Mouse (Mus musculus) Patski (cell line): Measurements from ENCODE around the gene Psmc5. TPM values are rescaled to one million over a fixed set of nuclear protein-coding genes. Genes with fewer than 3 reads are reported as not detected.

ENCODE experiments used
- ATAC-seq: fragments of 100-300 bp; one replicate; pipeline ENCODE4 v1.8.0; 2021
- CTCF ChIA-PET: fragments of 350-600 bp; sonication (Branson Sonifier 250); formaldehyde crosslinking; loops from one replicate; lab custom pipeline; 2022; ENCODE audit warnings: inconsistent platforms; lab: Charles Lee
- POLR2A ChIA-PET: fragments of 350-600 bp; sonication (Branson Sonifier 250); formaldehyde crosslinking; loops from one replicate; lab custom pipeline; 2022; ENCODE audit warnings: antibody characterized with exemption, inconsistent platforms; lab: Charles Lee
- DNase-seq: peaks from one replicate; pipeline ENCODE4 v3.0.0-alpha.2; 2011; ENCODE audit warnings: low read depth, low spot score
- H3K27me3 ChIP-seq: fragments of 371-371 bp; one replicate; pipeline ENCODE4 v1.5.1; 2021
- CTCF ChIP-seq: fragments of 100-300 bp; IDR thresholded peaks from one replicate; pipeline ENCODE4 v1.5.1; 2021
- in situ Hi-C: fragments of 300-500 bp; cut with MboI; formaldehyde crosslinking; loops from 3 replicates; pipeline ENCODE4 v1.11.1; 2018; ENCODE audit warnings: low pct_unique_long_range_greater_than_20kb, mixed read lengths
- polyA plus RNA-seq: library from polyadenylated mRNA; unstranded; gene quantifications from one replicate; pipeline ENCODE4 v1.2.3, GENCODE M21; 2021

Gene Psmc5
- polyA plus RNA-seq, 1 experiment from 2014 or later = 181 TPM

DNA sequence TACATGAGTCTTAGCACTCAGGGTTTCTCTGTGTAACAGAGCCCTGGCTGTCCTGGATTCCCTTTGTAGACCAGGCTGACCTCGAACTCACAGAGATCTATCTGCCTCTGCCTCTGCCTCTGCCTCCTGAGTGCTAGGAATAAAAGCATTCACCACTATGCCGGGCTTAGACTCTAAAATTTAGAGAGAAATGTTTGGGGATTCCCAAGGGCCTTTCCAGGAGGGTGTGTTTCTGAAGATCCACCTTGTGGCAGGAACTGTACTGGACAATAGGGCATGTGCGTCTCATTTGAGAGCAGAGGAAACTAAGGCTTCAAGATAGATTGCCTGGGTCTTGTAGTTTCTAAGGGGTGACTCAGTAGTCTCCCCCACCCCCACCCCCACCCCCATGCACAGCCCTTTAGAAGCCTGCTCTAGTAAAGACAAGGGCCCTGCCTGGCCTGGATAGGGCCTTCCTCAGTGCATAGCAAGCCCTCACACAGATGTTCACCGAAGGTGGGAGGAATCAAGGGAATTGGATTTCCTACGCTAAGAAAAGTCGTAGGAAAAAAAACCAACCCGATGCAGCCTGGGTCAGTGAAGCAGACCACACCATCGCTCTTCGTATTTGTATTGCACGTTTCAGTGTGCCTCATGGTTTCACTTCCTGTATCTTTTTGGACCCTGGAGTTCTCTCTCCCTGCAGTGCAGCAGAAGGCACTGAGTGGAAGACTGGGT lies 49.6 kb downstream of the Psmc5 start:
- ATAC-seq (no peak), DNase-seq (no peak)
- TF ChIP-seq CTCF = no peak
- H3K27me3 ChIP-seq = peaks cover 11% of the 10 kb centered on the region
- in situ Hi-C loops = no loop called here
- ChIA-PET CTCF (interaction anchor here (1.5 kb wide), 1 partner anchor 59 kb away, joined by 5 read pairs; the partner anchor contains the start of gene Prr29), POLR2A (no interaction called here)

DNA sequence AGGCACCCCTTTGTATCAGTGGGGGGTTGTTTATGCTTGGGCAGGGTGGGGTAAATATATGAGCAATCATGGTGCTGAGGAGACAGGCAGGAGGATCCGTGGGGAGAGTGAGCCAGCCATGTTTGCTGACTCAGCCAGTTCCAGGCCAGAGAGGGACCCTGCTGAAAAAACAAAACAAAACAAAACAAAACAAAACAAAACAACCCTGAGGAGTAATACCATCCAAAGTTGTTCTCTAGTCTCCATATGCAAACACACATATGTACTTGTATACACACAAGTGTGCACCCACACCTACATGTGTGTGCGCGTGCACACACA lies 50.1 kb downstream of the Psmc5 start:
- DNase-seq (no peak), ATAC-seq (no peak)
- CTCF ChIA-PET = no interaction called here
- peaks cover 6% of the 10 kb centered on the region for H3K27me3 ChIP-seq
- POLR2A ChIA-PET = no interaction called here
- in situ Hi-C loops = no loop called here
- TF ChIP-seq CTCF = no peak

DNA sequence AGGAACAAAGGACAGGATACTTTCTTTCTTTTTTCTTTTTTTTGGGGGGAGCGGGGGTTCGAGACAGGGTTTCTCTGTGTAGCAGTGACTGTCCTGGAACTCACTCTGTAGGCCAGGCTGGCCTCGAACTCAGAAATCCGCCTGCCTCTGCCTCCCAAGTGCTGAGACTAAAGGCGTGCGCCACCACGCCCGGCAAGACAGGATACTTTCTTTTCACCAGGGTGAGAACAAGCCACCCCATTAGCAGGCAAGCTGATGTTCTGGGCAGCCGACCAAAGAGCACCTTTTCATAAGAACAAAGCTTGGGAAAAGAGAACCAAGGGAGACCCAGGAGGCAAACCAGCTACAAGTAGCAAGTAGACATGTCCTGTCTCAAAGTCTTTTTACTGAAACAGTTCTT lies 50.8 kb downstream of the Psmc5 start:
- no peak for TF ChIP-seq CTCF
- DNase-seq (no peak), ATAC-seq (no peak)
- H3K27me3 ChIP-seq = no peaks in the 10 kb centered on the region
- in situ Hi-C loops = no loop called here
- ChIA-PET POLR2A (no interaction called here), CTCF (interaction anchor here (1.0 to 1.4 kb wide), 2 partner anchors 18 to 185 kb away, joined by 3 to 4 read pairs; no protein-coding TSS in a partner anchor)

GRCm38 (mm10) chr11:106307432-106307831 lies 51.5 kb downstream of the Psmc5 start:
- ChIA-PET POLR2A (no interaction called here), CTCF (interaction anchor here (1.0 to 1.4 kb wide), 2 partner anchors 18 to 184 kb away, joined by 3 to 4 read pairs; no protein-coding TSS in a partner anchor)
- H3K27me3 ChIP-seq = no peaks in the 10 kb centered on the region
- DNase-seq (no peak), ATAC-seq (no peak)
- in situ Hi-C loops = no loop called here
- no peak for TF ChIP-seq CTCF

- ATAC-seq (no peak), DNase-seq (no peak)
- TF ChIP-seq CTCF = no peak
- ChIA-PET CTCF (interaction anchor here (1.4 kb wide), 1 partner anchor 17 kb away, joined by 4 read pairs; no protein-coding TSS in a partner anchor), POLR2A (interaction anchor here (0.6 kb wide), 1 partner anchor 80 kb away, joined by 4 read pairs; no protein-coding TSS in a partner anchor)
- in situ Hi-C loops = no loop called here
- no peaks in the 10 kb centered on the region for H3K27me3 ChIP-seq
Observed at GRCm38 (mm10) chr11:106308162-106308561, 52.2 kb downstream of the Psmc5 start.

DNA sequence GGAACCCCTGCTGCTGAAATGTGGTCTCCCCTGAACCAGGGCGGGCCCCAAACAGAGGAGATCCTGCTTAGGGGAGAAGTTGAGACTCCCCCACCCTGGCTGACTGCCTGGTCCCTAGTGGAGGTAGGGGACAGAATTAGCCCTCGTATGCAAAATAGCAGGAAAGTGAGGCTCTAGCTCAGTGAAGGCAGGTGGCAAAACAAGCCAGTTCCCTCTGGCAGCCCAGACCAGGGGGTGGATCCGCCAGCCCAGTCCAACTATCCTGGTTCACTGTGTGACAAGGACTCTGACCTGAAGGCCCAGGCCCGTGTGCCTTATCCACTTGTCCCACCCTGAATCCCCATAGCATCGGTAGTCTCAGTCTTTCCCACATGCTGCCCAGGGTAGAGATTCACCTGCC lies 54.2 kb downstream of the Psmc5 start:
- ATAC-seq = no peak
- DNase-seq = no peak
- CTCF ChIA-PET = no interaction called here
- in situ Hi-C loops = no loop called here
- no peak for TF ChIP-seq CTCF
- H3K27me3 ChIP-seq = no peaks in the 10 kb centered on the region
- POLR2A ChIA-PET = no interaction called here

Other genes with a start within 250 kb of the Psmc5 start
- gene Kcnh6, start 248.0 kb upstream of the Psmc5 start, polyA plus RNA-seq = not detected
- gene Dcaf7, start 219.3 kb upstream of the Psmc5 start, polyA plus RNA-seq = 52.8 TPM
- 16.3 TPM for gene Taco1, start 190.1 kb upstream of the Psmc5 start, polyA plus RNA-seq
- 43.9 TPM for gene Map3k3, start 171.5 kb upstream of the Psmc5 start, polyA plus RNA-seq
- gene Gm10840, start 95.3 kb upstream of the Psmc5 start, polyA plus RNA-seq = not detected
- gene Limd2, start 95.3 kb upstream of the Psmc5 start, polyA plus RNA-seq = 80.1 TPM
- gene Strada, start 54.0 kb upstream of the Psmc5 start, polyA plus RNA-seq = 23.3 TPM
- 136 TPM for gene Ccdc47, start 39.8 kb upstream of the Psmc5 start, polyA plus RNA-seq
- gene Ddx42, start 39.2 kb upstream of the Psmc5 start, polyA plus RNA-seq = 62.9 TPM
- 68.3 TPM for gene Ftsj3, start 75 bp upstream of the Psmc5 start, polyA plus RNA-seq
- gene Smarcd2, start 16.8 kb downstream of the Psmc5 start, polyA plus RNA-seq = 56.4 TPM
- gene Tcam1, start 20.5 kb downstream of the Psmc5 start, polyA plus RNA-seq = 0.37 TPM
- not detected for gene Gh, start 45.7 kb downstream of the Psmc5 start, polyA plus RNA-seq
- 0.06 TPM for gene Cd79b, start 58.6 kb downstream of the Psmc5 start, polyA plus RNA-seq
- 0.08 TPM for gene Scn4a, start 97.1 kb downstream of the Psmc5 start, polyA plus RNA-seq
- not detected for gene Prr29, start 109.3 kb downstream of the Psmc5 start, polyA plus RNA-seq
- gene Icam2, start 131.9 kb downstream of the Psmc5 start, polyA plus RNA-seq = not detected
- gene Ern1, start 231.7 kb downstream of the Psmc5 start, polyA plus RNA-seq = 12.4 TPM